Mouse (Mus musculus): Measurements from ENCODE around the gene Tnfsf12.

Gene Tnfsf12

DNA sequence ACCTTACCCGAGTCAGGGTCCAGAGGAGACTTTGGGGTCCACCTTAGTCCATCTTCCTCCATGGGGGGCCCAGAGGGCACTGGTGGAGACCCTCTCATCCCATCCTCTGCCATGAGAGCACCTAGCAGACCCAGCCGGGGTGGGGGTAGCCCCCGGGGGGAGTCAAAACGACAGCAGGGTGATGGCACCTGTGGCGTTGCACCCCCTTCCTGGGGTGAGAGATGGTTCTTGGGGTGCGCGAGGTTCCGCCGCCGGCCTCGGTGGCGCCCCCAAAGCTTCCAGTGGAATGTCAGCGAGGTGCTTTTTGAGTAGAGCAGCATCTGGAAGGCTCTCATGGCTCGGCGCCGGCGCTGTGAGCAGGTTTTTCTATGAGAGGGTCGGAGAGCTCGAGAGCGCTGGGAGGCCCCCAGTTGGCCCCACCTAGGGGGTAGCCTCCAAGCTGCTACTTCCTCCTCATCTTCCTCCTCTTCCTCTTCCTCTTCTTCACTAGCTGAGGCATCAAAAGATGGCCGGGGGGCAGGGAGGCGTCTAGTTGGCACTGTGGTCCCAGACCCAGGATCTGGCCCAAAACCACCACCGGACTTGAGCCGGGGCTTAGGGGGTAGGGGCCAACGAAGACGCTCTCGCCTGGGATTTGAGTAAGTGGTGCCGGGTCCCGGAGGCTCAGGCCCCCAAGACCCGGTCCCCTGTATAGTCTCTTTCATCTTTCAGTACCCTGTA is 15.4 kb downstream of the Tnfsf12 start:
- no peak for DNase-seq

- DNase-seq = no peak
Measured at GRCm38 (mm10) chr11:69679144-69679543, 16.5 kb downstream of the Tnfsf12 start.

GRCm38 (mm10) chr11:69672211-69672706 is 23.4 kb downstream of the Tnfsf12 start, which contains the start of gene Eif4a1:
Gene Eif4a1, minus strand, starts transcription at chr11:69672423.
- DNase-seq = peak; percentile 100

- no peak for DNase-seq
Measured at GRCm38 (mm10) chr11:69671726-69672124, 23.9 kb downstream of the Tnfsf12 start.

GRCm38 (mm10) chr11:69670786-69671725 is 24.6 kb downstream of the Tnfsf12 start:
- peak; percentile 97 for DNase-seq

GRCm38 (mm10) chr11:69666665-69667005 is 29.0 kb downstream of the Tnfsf12 start:
- DNase-seq = no peak

DNA sequence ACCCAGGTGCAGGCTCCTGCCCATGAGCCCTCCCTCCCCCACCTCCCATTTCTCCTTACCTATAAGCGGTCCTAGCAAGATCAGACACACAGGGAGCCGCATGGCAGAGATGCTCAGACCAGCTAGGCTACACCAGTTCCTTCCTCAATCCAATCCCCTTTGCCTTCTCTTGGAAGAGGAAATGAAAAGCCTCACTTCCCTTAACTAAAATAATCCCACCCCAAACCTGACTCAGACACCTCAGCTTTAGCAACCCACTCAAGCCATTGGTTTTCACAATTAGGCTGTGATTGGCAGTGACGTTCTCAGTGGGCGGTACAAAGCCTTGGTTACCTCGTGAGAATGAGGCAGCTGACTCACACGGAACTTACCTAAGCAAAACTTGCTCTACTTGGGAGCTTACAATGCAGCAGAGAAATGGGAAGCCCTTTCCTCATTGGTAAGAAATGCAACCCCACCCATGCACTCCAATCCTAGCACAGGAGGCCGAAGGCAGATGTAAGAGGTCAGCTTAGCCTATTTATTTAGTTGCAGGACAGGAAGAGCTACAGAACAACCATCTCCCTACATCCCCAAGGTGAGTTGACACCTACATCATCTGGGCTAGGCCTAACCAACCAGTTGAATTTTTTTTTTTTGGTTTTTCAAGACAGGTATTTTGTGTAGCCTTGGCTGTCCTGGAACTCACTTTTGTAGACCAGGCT is 29.5 kb downstream of the Tnfsf12 start, which contains the start of gene Cd68:
Cd68 (minus strand) TSS at position 193 of the 704 bp plus-strand sequence.
- peak; percentile 88 for DNase-seq

DNA sequence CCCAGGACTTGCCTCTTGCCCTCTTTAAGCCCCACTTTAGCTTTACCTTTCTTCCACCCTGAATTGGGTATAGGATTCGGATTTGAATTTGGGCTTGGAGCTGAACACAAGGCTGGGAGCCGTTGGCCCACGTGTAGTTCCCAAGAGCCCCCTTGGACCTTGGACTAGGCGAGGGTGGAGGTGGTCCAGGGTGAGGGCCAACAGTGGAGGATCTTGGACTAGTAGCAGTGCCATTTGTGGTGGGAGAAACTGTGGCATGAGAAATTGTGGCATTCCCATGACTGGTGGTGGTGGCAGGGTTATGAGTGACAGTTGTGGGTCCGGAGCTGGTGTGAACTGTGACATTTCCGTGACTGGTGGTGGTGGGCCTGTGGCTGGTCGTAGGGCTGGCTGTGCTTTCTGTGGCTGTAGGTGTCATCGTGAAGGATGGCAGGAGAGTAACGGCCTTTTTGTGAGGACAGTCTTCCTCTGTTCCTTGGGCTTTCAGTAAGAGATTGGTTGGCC is 30.1 kb downstream of the Tnfsf12 start:
- no peak for DNase-seq

- DNase-seq = no peak
Measured at GRCm38 (mm10) chr11:69664841-69665240, 30.8 kb downstream of the Tnfsf12 start.

- no peak for DNase-seq
Measured at GRCm38 (mm10) chr11:69663795-69664194, 31.9 kb downstream of the Tnfsf12 start.

DNA sequence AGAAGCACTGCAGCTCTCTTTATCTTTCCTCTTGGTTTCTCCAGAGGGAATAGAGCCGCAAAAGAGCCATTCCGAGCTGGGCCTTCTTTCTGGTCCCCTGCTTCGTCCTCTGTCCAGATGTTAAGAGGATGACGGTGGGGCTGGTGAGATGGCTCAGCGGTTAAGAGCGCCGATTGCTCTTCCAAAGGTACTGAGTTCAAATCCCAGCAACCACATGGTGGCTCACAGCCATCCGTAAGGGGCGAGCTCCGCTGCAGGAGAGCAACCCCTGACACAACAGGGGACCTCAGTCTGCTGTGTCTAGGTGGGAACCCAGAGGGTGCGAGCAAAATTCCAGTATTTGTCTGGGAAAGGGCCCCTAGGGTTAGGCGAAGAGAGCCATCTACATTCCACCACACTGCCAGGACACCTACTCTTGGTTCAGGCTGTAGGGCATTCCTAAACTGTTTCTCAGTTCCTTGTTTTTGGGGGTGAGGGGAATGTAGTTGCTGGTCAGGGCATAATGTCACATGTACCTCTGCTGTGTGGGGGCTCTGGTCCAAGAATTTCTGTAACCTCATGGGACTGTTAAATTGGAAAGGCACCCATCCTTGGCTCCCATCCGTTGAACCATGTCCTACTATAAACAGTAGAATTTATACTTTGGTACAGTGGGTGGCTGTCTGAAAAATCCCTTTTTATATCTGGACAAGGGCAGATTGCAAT is 32.5 kb downstream of the Tnfsf12 start:
- DNase-seq = no peak

DNA sequence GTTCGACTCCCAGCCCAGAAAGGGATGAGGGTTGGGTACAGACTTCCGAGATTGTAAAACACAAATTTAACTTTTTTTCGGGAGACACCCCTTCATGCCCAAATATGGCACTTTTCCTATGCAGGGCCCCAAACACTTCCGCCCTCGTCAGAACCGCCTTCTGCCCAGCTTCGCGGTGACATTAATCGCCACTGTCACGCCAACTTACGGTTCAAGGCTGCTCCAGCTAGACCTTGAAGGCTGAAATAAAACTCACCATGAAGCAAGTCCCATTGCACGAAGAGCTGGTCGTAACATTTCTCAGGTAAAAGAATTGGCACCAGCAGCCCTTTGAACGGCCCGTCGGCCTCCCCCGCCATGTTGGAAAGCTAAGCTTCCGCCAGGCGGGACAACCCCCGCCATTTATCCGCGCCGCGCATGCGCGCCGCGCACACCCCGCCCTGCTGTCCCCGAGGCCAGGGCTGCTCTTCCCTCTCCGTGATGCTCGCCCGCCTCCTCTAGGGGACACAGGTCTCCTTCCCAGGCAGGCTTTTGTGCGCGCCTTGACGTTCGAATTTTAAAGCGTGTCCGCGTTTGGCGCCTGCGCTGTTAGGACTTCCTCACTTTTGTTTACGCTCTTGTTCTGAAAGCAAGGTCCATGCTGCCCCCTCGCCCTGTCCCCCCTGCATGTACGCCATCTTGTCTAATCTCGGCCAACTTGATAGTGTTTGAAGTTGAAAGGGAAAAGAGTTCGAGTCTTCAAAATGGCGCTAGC is 33.3 kb downstream of the Tnfsf12 start, which contains the start of gene Mpdu1:
Mpdu1 (minus strand) TSS at position 430 of the 754 bp plus-strand sequence.
- DNase-seq = peak; percentile 96

DNA sequence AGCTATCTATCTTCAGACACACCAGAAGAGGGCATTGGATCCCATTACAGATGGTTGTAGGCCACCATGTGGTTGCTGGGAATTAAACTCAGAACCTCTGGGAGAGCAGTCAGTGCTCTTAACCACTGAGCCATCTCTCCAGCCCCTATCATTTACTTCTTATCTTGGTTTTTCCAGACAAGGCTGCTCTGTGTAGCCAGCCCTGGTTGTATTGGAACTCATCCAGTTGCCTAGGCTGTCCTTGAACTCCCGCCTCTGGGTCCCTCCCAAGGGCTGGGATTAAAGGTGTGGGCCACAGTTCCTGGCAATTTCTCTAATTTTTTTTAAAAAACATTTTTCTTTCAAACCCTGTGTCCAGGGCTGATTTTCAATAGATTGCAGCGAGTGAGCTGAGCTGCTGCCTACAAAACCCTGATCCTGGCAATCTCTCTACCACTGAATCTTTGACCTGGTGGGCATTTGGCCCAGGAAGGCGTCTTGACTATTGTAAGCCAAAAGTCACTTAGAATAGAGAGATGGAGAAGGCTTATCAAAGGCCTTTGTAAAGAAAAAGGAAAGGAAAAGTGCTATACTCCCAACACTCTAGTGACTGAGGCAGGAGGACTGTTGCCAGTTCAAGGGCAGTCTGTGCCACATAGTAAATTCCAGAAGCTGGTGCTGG is 34.3 kb downstream of the Tnfsf12 start:
- DNase-seq = no peak

DNA sequence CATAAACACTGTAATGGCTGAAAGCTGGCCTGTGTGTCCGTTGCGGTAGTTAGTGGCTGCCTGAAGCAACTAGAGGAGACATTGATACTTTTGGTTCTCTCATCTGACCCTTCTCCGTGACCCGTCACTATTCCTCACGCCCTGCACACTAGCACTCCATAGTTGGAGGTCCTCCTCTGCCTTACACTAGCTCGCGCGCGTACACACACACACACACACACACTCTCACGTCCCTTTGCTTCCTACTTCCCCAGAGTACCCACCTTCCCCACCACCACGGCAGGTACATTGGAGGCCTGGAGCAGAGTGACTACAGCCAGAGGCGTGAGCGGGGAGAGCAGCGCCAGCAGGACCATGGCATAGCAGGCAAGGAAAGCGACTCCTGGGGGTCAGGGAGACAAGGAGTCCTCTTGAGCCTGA is 38.2 kb downstream of the Tnfsf12 start:
- DNase-seq = no peak

- peak; percentile 73 for DNase-seq
Measured at GRCm38 (mm10) chr11:69656617-69657461, 38.8 kb downstream of the Tnfsf12 start.

GRCm38 (mm10) chr11:69656065-69656455 is 39.6 kb downstream of the Tnfsf12 start:
- no peak for DNase-seq

- peak; percentile 80 for DNase-seq
Measured at GRCm38 (mm10) chr11:69655264-69656064, 40.2 kb downstream of the Tnfsf12 start, which contains the start of gene Sox15. Gene Sox15, plus strand, starts transcription at chr11:69655314.

GRCm38 (mm10) chr11:69654760-69655159 is 40.9 kb downstream of the Tnfsf12 start:
- peak; percentile 39 for DNase-seq

DNA sequence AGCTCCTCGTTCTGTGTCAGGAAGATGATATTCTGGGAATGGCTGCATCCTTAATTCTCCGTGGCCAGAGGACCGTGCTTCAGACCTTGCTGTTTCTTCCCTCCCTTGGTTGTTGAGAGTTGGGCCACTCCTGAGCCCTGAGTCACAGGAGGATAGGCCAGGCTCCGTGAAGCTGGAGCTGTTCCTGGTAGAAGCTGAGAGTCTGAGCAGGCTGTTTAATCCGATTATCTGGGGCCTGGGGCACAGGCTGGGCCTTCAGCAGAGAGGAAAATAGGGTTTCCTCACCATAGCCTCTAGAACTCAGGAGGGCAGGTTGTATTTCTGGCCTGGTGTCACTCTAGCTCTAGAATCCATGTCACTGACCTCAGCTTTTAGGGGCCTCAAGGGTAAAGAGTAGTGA is 42.2 kb downstream of the Tnfsf12 start:
- no peak for DNase-seq

Measured in lung, postnatal 36 days (tissue).